Mouse (Mus musculus) kidney, embryonic 14.5 days (tissue): ENCODE data around the gene Lrrc74a. TPM values are rescaled to one million over a fixed set of nuclear protein-coding genes. Genes with fewer than 3 reads are reported as not detected.

Source experiments
- ATAC-seq: fragments of 200-750 bp; cut with Nextera tagmentation; 2 replicates; pipeline ENCODE4 v1.8.0; 2017; ENCODE audit warnings: moderate number of reproducible peaks, mild to moderate bottlenecking, moderate TSS enrichment, moderate library complexity; ENCODE audit not compliant: low FRiP score, low TSS enrichment
- H3K27ac ChIP-seq: fragments of 300-500 bp; sonication (generic); 2 replicates; pipeline ENCODE4 v1.5.1; 2014; ENCODE audit warnings: low read depth, mild to moderate bottlenecking, low read length, moderate library complexity, mixed read lengths
- H3K27me3 ChIP-seq: fragments of 300-500 bp; sonication (generic); 2 replicates; pipeline ENCODE4 v1.6.1; 2014; ENCODE audit warnings: mild to moderate bottlenecking, low read length; ENCODE audit not compliant: control insufficient read depth, insufficient read depth
- H3K36me3 ChIP-seq: fragments of 300-500 bp; sonication (generic); 2 replicates; pipeline ENCODE4 v1.6.1; 2014; ENCODE audit warnings: low read length, mixed read lengths; ENCODE audit not compliant: control insufficient read depth, insufficient read depth
- H3K4me1 ChIP-seq: fragments of 300-500 bp; sonication (generic); 2 replicates; pipeline ENCODE4 v1.6.1; 2014; ENCODE audit warnings: low read length, mixed read lengths; ENCODE audit not compliant: control insufficient read depth, insufficient read depth
- H3K4me2 ChIP-seq: fragments of 300-500 bp; sonication (generic); replicated peaks from 2 replicates; pipeline ENCODE4 v1.6.1; 2014; ENCODE audit warnings: low read depth, mild to moderate bottlenecking, low read length
- H3K4me3 ChIP-seq: fragments of 300-500 bp; sonication (generic); 2 replicates; pipeline ENCODE4 v1.5.1; 2014; ENCODE audit warnings: mild to moderate bottlenecking, low read length
- H3K9ac ChIP-seq: fragments of 300-500 bp; sonication (generic); 2 replicates; pipeline ENCODE4 v1.6.1; 2014; ENCODE audit warnings: low read depth, mild to moderate bottlenecking, low read length, moderate library complexity
- H3K9me3 ChIP-seq: fragments of 300-500 bp; sonication (generic); 2 replicates; pipeline ENCODE4 v1.6.1; 2016; ENCODE audit warnings: low read length; ENCODE audit not compliant: control insufficient read depth
- WGBS: fragments of 180-500 bp; shearing (Covaris S2); extraction: QIAGEN DNeasy Blood & Tissue Kit; methylation state at CpG from one replicate; pipeline ENCODE4 v1.1.7; 2014; 5-methylcytosine and 5-hydroxymethylcytosine counted together
- polyA plus RNA-seq: library from polyadenylated mRNA; unstranded; fragments of >200 nt; fragmentation: Nextera tagmentation; extraction: Ambion mirVana; gene quantifications from 2 replicates; pipeline ENCODE4 v1.2.1, GENCODE M21; 2014

Lrrc74a gene
- polyA plus RNA-seq = not detected in 2 replicates

GRCm38 (mm10) chr12:86734319-86734810 is at the start of gene Lrrc74a:
Lrrc74a (plus strand) TSS chr12:86734369.
- no peak for ATAC-seq
- Histone ChIP-seq H3K27ac (no peak within 1 kb of the TSS), H3K4me2 (no peak within 1 kb of the TSS), H3K9me3 (no peaks in the 10 kb centered on the region), H3K27me3 (no peaks in the 10 kb centered on the region), H3K9ac (no peak within 1 kb of the TSS), H3K4me3 (no peak within 1 kb of the TSS), H3K36me3 (no peaks in the 10 kb centered on the region), H3K4me1 (no peaks in the 10 kb centered on the region)
- WGBS = 89% methylated on average over 8 of the region's 8 CpGs

GRCm38 (mm10) chr12:86685275-86685674 is 48.9 kb upstream of the Lrrc74a start:
- Histone ChIP-seq H3K27me3 (no peaks in the 10 kb centered on the region), H3K9ac (no peak overlapping the region), H3K4me2 (no peak overlapping the region), H3K4me3 (no peak overlapping the region), H3K36me3 (no peaks in the 10 kb centered on the region), H3K9me3 (no peaks in the 10 kb centered on the region), H3K27ac (no peak overlapping the region), H3K4me1 (peaks cover 4% of the 10 kb centered on the region; the same call in 1 of the 2 replicates)
- 81% methylated on average over 9 of the region's 9 CpGs for WGBS
- ATAC-seq = no peak

GRCm38 (mm10) chr12:86686551-86687330 is 47.4 kb upstream of the Lrrc74a start:
- Histone ChIP-seq H3K27ac (no peak overlapping the region), H3K4me3 (no peak overlapping the region), H3K4me2 (no peak overlapping the region), H3K9me3 (no peaks in the 10 kb centered on the region), H3K9ac (no peak overlapping the region), H3K36me3 (no peaks in the 10 kb centered on the region; the same call in 1 of the 2 replicates), H3K27me3 (no peaks in the 10 kb centered on the region), H3K4me1 (0 out of 2 replicates have a peak, but pooled peaks cover 3% of the 10 kb centered on the region)
- ATAC-seq = no peak
- WGBS = 68% methylated on average over 13 of the region's 13 CpGs

GRCm38 (mm10) chr12:86687445-86687955 is 46.7 kb upstream of the Lrrc74a start:
- no peaks in the 10 kb centered on the region; the same call in 1 of the 2 replicates for H3K36me3 ChIP-seq
- H3K27me3 ChIP-seq = no peaks in the 10 kb centered on the region
- no peak overlapping the region for H3K27ac ChIP-seq
- no peak overlapping the region for H3K4me2 ChIP-seq
- WGBS = 70% methylated on average over 4 of the region's 4 CpGs
- ATAC-seq = no peak
- no peak overlapping the region for H3K9ac ChIP-seq
- 0 out of 2 replicates have a peak, but pooled peaks cover 3% of the 10 kb centered on the region for H3K4me1 ChIP-seq
- no peaks in the 10 kb centered on the region for H3K9me3 ChIP-seq
- H3K4me3 ChIP-seq = no peak overlapping the region

GRCm38 (mm10) chr12:86687971-86688573 is 46.1 kb upstream of the Lrrc74a start:
- 77% methylated on average over 4 of the region's 4 CpGs for WGBS
- 0 out of 2 replicates have a peak, but pooled peaks have one; percentile 15 for ATAC-seq

GRCm38 (mm10) chr12:86688917-86689316 is 45.3 kb upstream of the Lrrc74a start:
- 96% methylated on average over 27 of the region's 27 CpGs for WGBS
- Histone ChIP-seq H3K27me3 (no peaks in the 10 kb centered on the region), H3K9ac (no peak overlapping the region), H3K4me2 (no peak overlapping the region), H3K27ac (no peak overlapping the region), H3K36me3 (no peaks in the 10 kb centered on the region; the same call in 1 of the 2 replicates), H3K9me3 (no peaks in the 10 kb centered on the region), H3K4me3 (no peak overlapping the region), H3K4me1 (no peaks in the 10 kb centered on the region)
- no peak for ATAC-seq

More at GRCm38 (mm10) chr12:86687971-86688573, 46.1 kb upstream of the Lrrc74a start:
- 0 out of 2 replicates have a peak, but pooled peaks cover 3% of the 10 kb centered on the region for H3K4me1 ChIP-seq
- H3K36me3 ChIP-seq = no peaks in the 10 kb centered on the region; the same call in 1 of the 2 replicates
- no peak overlapping the region for H3K9ac ChIP-seq
- no peak overlapping the region for H3K4me2 ChIP-seq
- H3K4me3 ChIP-seq = no peak overlapping the region
- 0 out of 2 replicates have a peak overlapping the region, but pooled peaks have one; percentile 7 for H3K27ac ChIP-seq
- H3K9me3 ChIP-seq = no peaks in the 10 kb centered on the region
- no peaks in the 10 kb centered on the region for H3K27me3 ChIP-seq

- Histone ChIP-seq H3K9ac (no peak overlapping the region), H3K27me3 (no peaks in the 10 kb centered on the region), H3K4me2 (no peak overlapping the region), H3K4me1 (no peaks in the 10 kb centered on the region), H3K27ac (no peak overlapping the region), H3K4me3 (no peak overlapping the region), H3K36me3 (no peaks in the 10 kb centered on the region; the same call in 1 of the 2 replicates), H3K9me3 (no peaks in the 10 kb centered on the region)
- WGBS = 63% methylated on average over 12 of the region's 12 CpGs
- no peak for ATAC-seq
Observed at GRCm38 (mm10) chr12:86690700-86691485, 43.3 kb upstream of the Lrrc74a start.
